Mouse (Mus musculus) CH12.LX (cell line): ENCODE measurements around the gene Iyd.

Experiments used
- CTCF ChIP-seq, 2 experiments: IDR thresholded peaks in 1 of 2; conservative IDR thresholded peaks in 1 of 2; 2 replicates each; pipeline ENCODE4 v1.5.1; 2011 to 2012; ENCODE audit warnings: low read depth in 2 of 2, low read length in 2 of 2, improper control_type of control experiment in 1 of 2, inconsistent platforms in 1 of 2, mild to moderate bottlenecking in 1 of 2, moderate library complexity in 1 of 2
- TBP ChIP-seq: conservative IDR thresholded peaks from 2 replicates; pipeline ENCODE4 v1.6.1; 2011; ENCODE audit warnings: low read depth, low read length, improper control_type of control experiment

- TF ChIP-seq TBP (no peak), CTCF (conservative IDR thresholded peaks at IDR 0.05 in 1 of 2, IDR thresholded peaks at IDR 0.05 in 1 of 2; ENCODE audit: low read depth in 2 of 2, low read length in 2 of 2) (peak; percentile 48 to 55)
Observed at GRCm38 (mm10) chr10:3512620-3513305, 27.3 kb upstream of the Iyd start.
